ENCODE assay signal across 9 mouse cellular contexts in genomic region chr13:28604016-28604415, GRCm38 (mm10).
A peak's percentile ranks its signal among the peaks of the same experiment; 100 is the strongest.
DNase-seq lines count a peak whose midpoint lies in the region; ATAC-seq and TF ChIP-seq lines count a peak whose summit lies in the region.
"Had no signal": no experiment of that assay in that cellular context is flagged by ENCODE, and none has a peak within 500 bp of the region (broad histone marks: within the 10 kb centered on the region; RNA-seq: fewer than 3 reads in every experiment).

No protein-coding gene starts in this region.

- no peak overlapping the region for H3K27ac ChIP-seq in heart, adult 2 months
- H3K27ac ChIP-seq in heart, embryonic 10.5 days: no peak overlapping the region
- peak overlapping the region; percentile 53 for H3K27ac ChIP-seq in lung, embryonic 15.5 days
- H3K27ac ChIP-seq: liver, embryonic 13.5 days had no signal

- ATAC-seq in lung, embryonic 15.5 days (ENCODE audit: borderline replicate concordance, extremely low read depth, low FRiP score, low TSS enrichment): peak; percentile 79; the same call in 1 of the 2 replicates
- ATAC-seq in megakaryocyte progenitor cell, adult 5-6 weeks (replicated peaks; ENCODE audit: poor library complexity): no peak

- H3K27me3 ChIP-seq in heart, adult 2 months (ENCODE audit: control insufficient read depth, insufficient read depth, low read length): no peaks in the 10 kb centered on the region
- H3K27me3 ChIP-seq in heart, embryonic 10.5 days (ENCODE audit: insufficient read depth, poor library complexity, severe bottlenecking): no peaks in the 10 kb centered on the region
- H3K27me3 ChIP-seq in lung, embryonic 15.5 days: no peaks in the 10 kb centered on the region
- H3K27me3 ChIP-seq: liver, embryonic 13.5 days had no signal

- no peak for TF ChIP-seq POLR2A in heart, adult 2 months (IDR thresholded peaks at IDR 0.05; ENCODE audit: insufficient read depth, low read depth, low read length)

- peaks cover 3% of the 10 kb centered on the region; the same call in 1 of the 2 replicates for H3K36me3 ChIP-seq in heart, adult 2 months (ENCODE audit: control insufficient read depth, insufficient read depth, low read length)
- no peaks in the 10 kb centered on the region for H3K36me3 ChIP-seq in heart, embryonic 10.5 days
- H3K36me3 ChIP-seq in lung, embryonic 15.5 days: no peaks in the 10 kb centered on the region
- H3K36me3 ChIP-seq: liver, embryonic 13.5 days had no signal

- TF ChIP-seq CTCF in heart, adult 2 months (IDR thresholded peaks at IDR 0.05): no peak

- H3K4me2 ChIP-seq in lung, embryonic 15.5 days: peak overlapping the region; percentile 28; the same call in 1 of the 2 replicates
- H3K4me2 ChIP-seq: liver, embryonic 13.5 days had no signal

- no peaks in the 10 kb centered on the region for H3K9me3 ChIP-seq in heart, embryonic 10.5 days
- H3K9me3 ChIP-seq in lung, embryonic 15.5 days: no peaks in the 10 kb centered on the region
- H3K9me3 ChIP-seq: liver, embryonic 13.5 days had no signal

- H3K9ac ChIP-seq in heart, adult 2 months (ENCODE audit: low read depth, low read length): no peak overlapping the region
- H3K9ac ChIP-seq in lung, embryonic 15.5 days: no peak overlapping the region
- H3K9ac ChIP-seq: liver, embryonic 13.5 days had no signal

- TF ChIP-seq EP300 in heart, adult 2 months (IDR thresholded peaks at IDR 0.05; ENCODE audit: insufficient read depth, low read depth, low read length): no peak

- H3K79me2 ChIP-seq in heart, adult 2 months (replicated peaks; ENCODE audit: control insufficient read depth, insufficient read depth, low read length): no peaks in the 10 kb centered on the region

- WGBS in heart, adult 2 months: 25% methylated on average over 6 of the region's 6 CpGs
- WGBS in heart, embryonic 10.5 days: 56% methylated on average over 6 of the region's 6 CpGs
- WGBS in lung, embryonic 15.5 days: 20% methylated on average over 6 of the region's 6 CpGs

- DNase-seq in heart, adult 2 months: peak; percentile 36 to 58
- no peak for DNase-seq in heart, embryonic 10.5 days (ENCODE audit: low spot score)
- peak; percentile 39 for DNase-seq in embryo, embryonic 10.5 days (ENCODE audit: low spot score)
- peak; percentile 28 to 36 for DNase-seq in heart, postnatal 36 days
- no peak for DNase-seq in spleen, postnatal 14 days (ENCODE audit: low spot score in 2 of 2)
- no peak for DNase-seq in spleen, adult 18-20 months
- DNase-seq: liver, embryonic 13.5 days had no signal

- peaks cover 1% of the 10 kb centered on the region for H3K4me1 ChIP-seq in heart, adult 2 months (ENCODE audit: control insufficient read depth, insufficient read depth, low read length)
- H3K4me1 ChIP-seq in heart, embryonic 10.5 days: no peaks in the 10 kb centered on the region
- H3K4me1 ChIP-seq in lung, embryonic 15.5 days: peaks cover 33% of the 10 kb centered on the region

- intact Hi-C loops in heart, adult 2 months (cut with DNase I): no loop called here
- intact Hi-C loops in heart, postnatal 36 days (cut with DNase I): no loop called here

- H3K4me3 ChIP-seq in heart, adult 2 months: no peak overlapping the region
- no peak overlapping the region for H3K4me3 ChIP-seq in heart, embryonic 10.5 days
- no peak overlapping the region for H3K4me3 ChIP-seq in lung, embryonic 15.5 days
- H3K4me3 ChIP-seq: liver, embryonic 13.5 days had no signal

Comparison
In these comparisons a context has a peak if more than half of its experiments do, and no peak if none do; other contexts are left out.
1. DNase-seq: peak in heart, adult 2 months (2 of 2), embryo, embryonic 10.5 days (single experiment) and heart, postnatal 36 days (2 of 2); none in heart, embryonic 10.5 days (single experiment), spleen, postnatal 14 days (0 of 2) and spleen, adult 18-20 months (0 of 2).